Mouse (Mus musculus) erythroblast, embryonic 14.5 days (primary cell): Measurements from ENCODE around the gene Adam11.

Experiments
- GATA1 ChIP-seq: IDR thresholded peaks from 2 replicates; pipeline ENCODE4 v1.6.1; 2012; ENCODE audit warnings: low read length, inconsistent platforms, mixed read lengths
- TAL1 ChIP-seq: IDR thresholded peaks from 3 replicates; pipeline ENCODE4 v1.6.1; 2012; ENCODE audit warnings: low read length, inconsistent platforms, mixed read lengths

- TF ChIP-seq TAL1 (no peak), GATA1 (no peak)
Observed at GRCm38 (mm10) chr11:102777598-102777997, 16.4 kb downstream of the Adam11 start.
